Mouse (Mus musculus) C2C12 (cell line): ENCODE results near the gene Uhrf1.

Experiments used
- CEBPB ChIP-seq: IDR thresholded peaks from one replicate; pipeline ENCODE4 v1.6.1; 2011; ENCODE audit warnings: low read depth, mild to moderate bottlenecking, control low read depth, moderate library complexity
- CTCF ChIP-seq: IDR thresholded peaks from one replicate; pipeline ENCODE4 v1.5.1; 2011; ENCODE audit not compliant: control insufficient read depth, insufficient read depth, insufficient read length
- FOSL1 ChIP-seq: IDR thresholded peaks from one replicate; pipeline ENCODE4 v1.8.0; 2011; ENCODE audit warnings: mild to moderate bottlenecking, low read length; ENCODE audit not compliant: poor library complexity, insufficient read depth, severe bottlenecking
- MAX ChIP-seq: IDR thresholded peaks from one replicate; pipeline ENCODE4 v1.6.1; 2011; ENCODE audit warnings: mild to moderate bottlenecking, control low read depth
- MYOD1 ChIP-seq: IDR thresholded peaks from one replicate; pipeline ENCODE4 v1.6.1; 2011; ENCODE audit warnings: low read depth; ENCODE audit not compliant: control insufficient read depth, insufficient read length
- MYOG ChIP-seq: IDR thresholded peaks from one replicate; pipeline ENCODE4 v1.6.1; 2011; ENCODE audit not compliant: control insufficient read depth, insufficient read length; ENCODE audit errors: extremely low read depth
- USF1 ChIP-seq: IDR thresholded peaks from one replicate; pipeline ENCODE4 v1.6.1; 2011; ENCODE audit warnings: low read depth, mild to moderate bottlenecking, control low read depth, moderate library complexity

DNA sequence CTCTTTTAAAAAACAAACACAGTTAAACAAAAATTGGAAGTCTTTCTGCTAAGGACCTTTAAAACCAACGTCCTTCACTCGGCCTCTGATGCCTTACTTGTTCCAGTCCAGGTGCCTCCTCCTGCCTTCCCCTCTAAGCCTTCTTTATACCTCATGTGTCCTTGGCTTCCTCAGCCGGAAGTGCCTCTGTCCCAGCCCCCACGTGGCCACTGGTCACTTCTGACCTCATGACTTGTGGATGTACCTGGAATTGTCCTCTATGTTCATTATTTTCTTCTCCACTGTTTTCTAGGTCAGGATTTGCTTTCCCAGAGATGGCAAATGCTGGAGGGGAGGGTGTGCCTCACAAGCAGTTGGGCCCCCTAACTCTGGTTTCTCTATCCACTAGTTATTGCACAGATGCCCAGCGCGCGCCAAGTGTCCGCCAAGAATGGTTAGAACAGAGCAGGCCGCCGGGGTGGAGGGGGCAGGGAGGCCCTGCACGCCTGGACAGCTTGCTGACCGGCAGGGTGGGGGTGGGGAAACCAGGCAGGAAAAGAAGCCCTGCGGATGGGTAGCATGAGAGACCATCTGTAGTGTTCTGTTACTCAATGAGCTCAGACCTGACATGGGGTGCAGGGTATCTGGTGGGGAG lies 641 bp upstream of the Uhrf1 start:
- TF ChIP-seq MAX (no peak), CTCF (no peak), MYOD1 (no peak), CEBPB (no peak), USF1 (no peak), MYOG (no peak), FOSL1 (no peak)
